Mouse (Mus musculus): ENCODE measurements around the gene Rbm48. TPM values are rescaled to one million over a fixed set of nuclear protein-coding genes. Genes with fewer than 3 reads are reported as not detected.

Gene Rbm48
- polyA plus RNA-seq, 1 experiment from 2014 or later: 10.6 TPM

- Histone ChIP-seq H3K27ac (no peak overlapping the region), H3K4me2 (no peak overlapping the region), H3K4me3 (replicated peaks) (no peak overlapping the region), H3K27me3 (replicated peaks) (no peaks in the 10 kb centered on the region), H3K4me1 (no peaks in the 10 kb centered on the region), H3K9me3 (no peaks in the 10 kb centered on the region), H3K9ac (no peak overlapping the region), H3K36me3 (peaks cover 20% of the 10 kb centered on the region)
- 92% methylated on average over 9 of the region's 9 CpGs for WGBS
- no peak for ATAC-seq (ENCODE audit: insufficient read depth, low FRiP score, low read depth)
Observed at GRCm38 (mm10) chr5:3607114-3607513, 10.7 kb upstream of the Rbm48 start.

- no peak overlapping the region for H3K4me3 ChIP-seq (replicated peaks)
- H3K4me1 ChIP-seq: no peaks in the 10 kb centered on the region
- no peaks in the 10 kb centered on the region for H3K27me3 ChIP-seq (replicated peaks)
- no peak overlapping the region for H3K9ac ChIP-seq
- H3K4me2 ChIP-seq: no peak overlapping the region
- H3K36me3 ChIP-seq: 0 out of 2 replicates have a peak, but pooled peaks cover under 1% of the 10 kb centered on the region
- no peak for ATAC-seq (ENCODE audit: insufficient read depth, low FRiP score, low read depth)
- whole genome bisulfite sequencing: 89% methylated on average over 3 of the region's 3 CpGs
- H3K27ac ChIP-seq: no peak overlapping the region
- no peaks in the 10 kb centered on the region for H3K9me3 ChIP-seq
Observed at GRCm38 (mm10) chr5:3600790-3601189, 4.4 kb upstream of the Rbm48 start.

DNA sequence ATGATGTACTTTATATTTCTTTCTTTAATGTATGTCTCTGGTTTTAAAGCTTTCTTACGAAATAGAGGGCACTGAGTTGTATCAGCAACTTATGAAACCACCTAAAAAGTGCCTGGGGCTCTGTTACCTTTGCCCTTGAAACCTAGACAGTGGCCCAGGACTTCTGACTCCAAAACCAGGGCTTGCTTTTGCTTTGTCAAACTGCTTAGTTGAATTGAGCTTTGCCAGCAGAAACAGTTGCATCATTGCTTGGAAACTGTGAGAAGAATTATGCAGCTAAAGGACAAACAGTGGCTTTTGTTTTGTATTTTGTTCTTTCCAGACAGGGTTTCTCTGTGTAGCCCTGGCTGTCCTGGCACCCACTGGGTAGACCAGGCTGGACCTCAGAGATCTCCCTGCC lies 3.9 kb upstream of the Rbm48 start:
- no peak for ATAC-seq (ENCODE audit: insufficient read depth, low FRiP score, low read depth)
- H3K4me1 ChIP-seq: peaks cover 2% of the 10 kb centered on the region; the same call in 1 of the 2 replicates
- 85% methylated on average over 1 of the region's 1 CpGs for WGBS

GRCm38 (mm10) chr5:3598766-3599165 lies 2.4 kb upstream of the Rbm48 start:
- Histone ChIP-seq H3K27me3 (replicated peaks) (no peaks in the 10 kb centered on the region), H3K9me3 (no peaks in the 10 kb centered on the region), H3K4me1 (peaks cover 12% of the 10 kb centered on the region), H3K36me3 (no peaks in the 10 kb centered on the region), H3K4me3 (replicated peaks) (no peak overlapping the region), H3K4me2 (no peak overlapping the region), H3K9ac (no peak overlapping the region), H3K27ac (no peak overlapping the region)
- 85% methylated on average over 5 of the region's 5 CpGs for WGBS
- no peak for ATAC-seq (ENCODE audit: insufficient read depth, low FRiP score, low read depth)

More for the DNA sequence above, 3.9 kb upstream of the Rbm48 start:
- H3K4me2 ChIP-seq: no peak overlapping the region
- no peak overlapping the region for H3K27ac ChIP-seq
- H3K27me3 ChIP-seq (replicated peaks): no peaks in the 10 kb centered on the region
- no peaks in the 10 kb centered on the region for H3K9me3 ChIP-seq
- no peaks in the 10 kb centered on the region for H3K36me3 ChIP-seq
- H3K9ac ChIP-seq: no peak overlapping the region
- H3K4me3 ChIP-seq (replicated peaks): no peak overlapping the region

DNA sequence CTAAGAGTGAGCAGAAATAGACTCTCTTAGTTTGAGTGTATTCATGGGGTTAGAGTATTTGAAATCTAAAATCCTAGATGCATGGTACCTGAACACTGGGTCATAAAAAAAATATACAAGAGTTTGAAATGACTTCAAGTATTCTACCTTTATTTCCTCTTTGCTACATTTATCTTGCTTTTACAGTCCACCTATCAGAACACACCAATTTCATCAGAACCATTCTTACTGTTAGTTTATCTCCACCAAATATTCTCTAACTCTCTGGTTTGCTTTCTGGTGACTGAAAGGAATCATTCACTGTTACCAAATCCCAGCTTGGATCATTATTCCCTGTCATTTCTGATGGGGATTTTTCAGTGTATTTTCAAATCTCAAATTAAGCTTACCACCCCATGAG lies 786 bp upstream of the Rbm48 start:
- H3K27me3 ChIP-seq (replicated peaks): no peaks in the 10 kb centered on the region
- H3K4me1 ChIP-seq: peaks cover 12% of the 10 kb centered on the region
- no peaks in the 10 kb centered on the region for H3K9me3 ChIP-seq
- peak overlapping the region; percentile 81 for H3K4me2 ChIP-seq
- ATAC-seq (ENCODE audit: insufficient read depth, low FRiP score, low read depth): no peak
- H3K4me3 ChIP-seq (replicated peaks): peak overlapping the region; percentile 90; the same call in 1 of the 2 replicates
- H3K9ac ChIP-seq: no peak overlapping the region
- no peaks in the 10 kb centered on the region for H3K36me3 ChIP-seq
- no peak overlapping the region for H3K27ac ChIP-seq

- Histone ChIP-seq H3K36me3 (peaks cover 6% of the 10 kb centered on the region; the same call in 1 of the 2 replicates), H3K9me3 (no peaks in the 10 kb centered on the region), H3K27me3 (replicated peaks) (no peaks in the 10 kb centered on the region), H3K4me2 (peak within 1 kb of the TSS; percentile 81), H3K27ac (peak within 1 kb of the TSS; percentile 80), H3K4me3 (replicated peaks) (peak within 1 kb of the TSS; percentile 90), H3K4me1 (peaks cover 12% of the 10 kb centered on the region), H3K9ac (peak within 1 kb of the TSS; percentile 76)
- WGBS: under 1% methylated on average over 50 of the region's 50 CpGs
- peak; percentile 97 for ATAC-seq (ENCODE audit: insufficient read depth, low FRiP score, low read depth)
Observed at GRCm38 (mm10) chr5:3595693-3596398, 539 bp downstream of the Rbm48 start, which contains the start of gene Pex1. Gene Pex1, plus strand, starts transcription at chr5:3596066.

GRCm38 (mm10) chr5:3579066-3579465 lies 17.3 kb downstream of the Rbm48 start:
- 92% methylated on average over 7 of the region's 7 CpGs for WGBS
- no peak for ATAC-seq (ENCODE audit: insufficient read depth, low FRiP score, low read depth)

GRCm38 (mm10) chr5:3577939-3578338 lies 18.4 kb downstream of the Rbm48 start:
- Histone ChIP-seq H3K9me3 (no peaks in the 10 kb centered on the region), H3K27me3 (replicated peaks) (no peaks in the 10 kb centered on the region), H3K9ac (no peak overlapping the region), H3K4me3 (replicated peaks) (no peak overlapping the region), H3K27ac (no peak overlapping the region), H3K4me2 (no peak overlapping the region), H3K4me1 (no peaks in the 10 kb centered on the region), H3K36me3 (peaks cover 49% of the 10 kb centered on the region)
- 95% methylated on average over 2 of the region's 2 CpGs for WGBS
- ATAC-seq (ENCODE audit: insufficient read depth, low FRiP score, low read depth): no peak

More at GRCm38 (mm10) chr5:3579066-3579465, 17.3 kb downstream of the Rbm48 start:
- Histone ChIP-seq H3K9ac (no peak overlapping the region), H3K27me3 (replicated peaks) (no peaks in the 10 kb centered on the region), H3K36me3 (peaks cover 47% of the 10 kb centered on the region), H3K4me1 (no peaks in the 10 kb centered on the region), H3K4me2 (no peak overlapping the region), H3K27ac (no peak overlapping the region), H3K4me3 (replicated peaks) (no peak overlapping the region), H3K9me3 (no peaks in the 10 kb centered on the region)

DNA sequence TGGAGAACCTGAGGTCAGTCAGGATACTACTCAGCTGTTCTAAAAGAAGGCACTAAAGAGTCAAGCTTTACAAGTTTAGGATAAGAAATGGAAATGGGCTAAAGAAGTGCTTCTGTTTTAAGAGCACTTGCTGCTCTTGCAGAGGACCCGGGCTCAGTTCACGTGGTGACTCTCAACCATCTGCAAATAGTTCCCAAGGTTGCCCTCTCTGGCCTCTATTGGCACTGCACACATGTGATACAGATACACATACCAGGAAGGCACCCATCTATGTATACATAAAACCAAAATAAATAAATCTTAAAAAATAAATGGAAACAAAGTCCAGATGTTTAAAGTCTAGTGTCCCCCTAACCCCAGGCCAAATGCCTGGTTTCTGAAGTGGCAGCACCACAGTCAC lies 21.6 kb downstream of the Rbm48 start:
- Histone ChIP-seq H3K9ac (no peak overlapping the region), H3K4me3 (replicated peaks) (no peak overlapping the region), H3K4me1 (no peaks in the 10 kb centered on the region), H3K4me2 (no peak overlapping the region), H3K27me3 (replicated peaks) (no peaks in the 10 kb centered on the region), H3K9me3 (no peaks in the 10 kb centered on the region), H3K36me3 (peaks cover 66% of the 10 kb centered on the region), H3K27ac (no peak overlapping the region)
- no peak for ATAC-seq (ENCODE audit: insufficient read depth, low FRiP score, low read depth)
- 89% methylated on average over 2 of the region's 2 CpGs for WGBS

- Histone ChIP-seq H3K4me2 (no peak within 1 kb of the TSS), H3K27me3 (replicated peaks) (no peaks in the 10 kb centered on the region), H3K4me1 (no peaks in the 10 kb centered on the region), H3K9me3 (no peaks in the 10 kb centered on the region), H3K36me3 (peaks cover 57% of the 10 kb centered on the region), H3K4me3 (replicated peaks) (no peak within 1 kb of the TSS), H3K27ac (no peak within 1 kb of the TSS), H3K9ac (no peak within 1 kb of the TSS)
- no peak for ATAC-seq (ENCODE audit: insufficient read depth, low FRiP score, low read depth)
- 91% methylated on average over 4 of the region's 4 CpGs for WGBS
Observed at GRCm38 (mm10) chr5:3571266-3571665, 25.1 kb downstream of the Rbm48 start, which contains the start of gene 1700109H08Rik. Gene 1700109H08Rik, plus strand, starts transcription at chr5:3571566.

GRCm38 (mm10) chr5:3554198-3554597 lies 42.2 kb downstream of the Rbm48 start:
- no peak for ATAC-seq (ENCODE audit: insufficient read depth, low FRiP score, low read depth)
- H3K4me2 ChIP-seq: no peak overlapping the region
- 73% methylated on average over 2 of the region's 2 CpGs for WGBS

GRCm38 (mm10) chr5:3551481-3551880 lies 44.9 kb downstream of the Rbm48 start:
- H3K27ac ChIP-seq: no peak overlapping the region
- ATAC-seq (ENCODE audit: insufficient read depth, low FRiP score, low read depth): no peak
- H3K4me1 ChIP-seq: no peaks in the 10 kb centered on the region
- no peaks in the 10 kb centered on the region for H3K27me3 ChIP-seq (replicated peaks)
- H3K4me2 ChIP-seq: no peak overlapping the region
- H3K4me3 ChIP-seq (replicated peaks): no peak overlapping the region
- peaks cover 11% of the 10 kb centered on the region; the same call in 1 of the 2 replicates for H3K36me3 ChIP-seq
- H3K9me3 ChIP-seq: no peaks in the 10 kb centered on the region
- WGBS: 95% methylated on average over 1 of the region's 1 CpGs
- H3K9ac ChIP-seq: no peak overlapping the region

More at GRCm38 (mm10) chr5:3554198-3554597, 42.2 kb downstream of the Rbm48 start:
- peaks cover 23% of the 10 kb centered on the region for H3K36me3 ChIP-seq
- no peaks in the 10 kb centered on the region for H3K9me3 ChIP-seq
- no peak overlapping the region for H3K27ac ChIP-seq
- no peak overlapping the region for H3K4me3 ChIP-seq (replicated peaks)
- no peaks in the 10 kb centered on the region for H3K4me1 ChIP-seq
- H3K9ac ChIP-seq: no peak overlapping the region
- no peaks in the 10 kb centered on the region for H3K27me3 ChIP-seq (replicated peaks)
